Mouse (Mus musculus) forebrain, embryonic 10.5 days (tissue): ENCODE results near the gene Shisa5. TPM values are rescaled to one million over a fixed set of nuclear protein-coding genes. Genes with fewer than 3 reads are reported as not detected.

ENCODE experiments used
- DNase-seq: peaks from one replicate; pipeline ENCODE4 v3.0.0-alpha.2; 2017; ENCODE audit warnings: low spot score; ENCODE audit errors: extremely low spot score
- H3K27ac ChIP-seq: fragments of 300-500 bp; sonication (generic); 2 replicates; pipeline ENCODE4 v1.5.1; 2016; ENCODE audit warnings: mild to moderate bottlenecking
- H3K27me3 ChIP-seq: fragments of 300-500 bp; sonication (generic); 2 replicates; pipeline ENCODE4 v1.6.1; 2016; ENCODE audit warnings: mild to moderate bottlenecking; ENCODE audit not compliant: poor library complexity, severe bottlenecking
- H3K36me3 ChIP-seq: fragments of 300-500 bp; sonication (generic); replicated peaks from 2 replicates; pipeline ENCODE4 v1.6.1; 2016; ENCODE audit warnings: mild to moderate bottlenecking, moderate library complexity
- H3K4me1 ChIP-seq: fragments of 300-500 bp; sonication (generic); 2 replicates; pipeline ENCODE4 v1.6.1; 2016
- H3K4me3 ChIP-seq: fragments of 300-500 bp; sonication (generic); 2 replicates; pipeline ENCODE4 v1.5.1; 2016; ENCODE audit warnings: mild to moderate bottlenecking, moderate library complexity
- H3K9me3 ChIP-seq: fragments of 300-500 bp; sonication (generic); 2 replicates; pipeline ENCODE4 v1.6.1; 2016; ENCODE audit warnings: mild to moderate bottlenecking, moderate library complexity
- WGBS: fragments of 180-500 bp; shearing (Covaris S2); methylation state at CpG from one replicate; pipeline ENCODE4 v1.1.7; 2016; 5-methylcytosine and 5-hydroxymethylcytosine counted together
- polyA plus RNA-seq: library from polyadenylated mRNA; unstranded; fragments of >200 nt; fragmentation: Nextera tagmentation; extraction: Ambion mirVana; gene quantifications from 2 replicates; pipeline ENCODE4 v1.2.1, GENCODE M21; 2016

Shisa5 gene
- polyA plus RNA-seq, 1 experiment from 2014 or later, result 29.7 TPM

DNA sequence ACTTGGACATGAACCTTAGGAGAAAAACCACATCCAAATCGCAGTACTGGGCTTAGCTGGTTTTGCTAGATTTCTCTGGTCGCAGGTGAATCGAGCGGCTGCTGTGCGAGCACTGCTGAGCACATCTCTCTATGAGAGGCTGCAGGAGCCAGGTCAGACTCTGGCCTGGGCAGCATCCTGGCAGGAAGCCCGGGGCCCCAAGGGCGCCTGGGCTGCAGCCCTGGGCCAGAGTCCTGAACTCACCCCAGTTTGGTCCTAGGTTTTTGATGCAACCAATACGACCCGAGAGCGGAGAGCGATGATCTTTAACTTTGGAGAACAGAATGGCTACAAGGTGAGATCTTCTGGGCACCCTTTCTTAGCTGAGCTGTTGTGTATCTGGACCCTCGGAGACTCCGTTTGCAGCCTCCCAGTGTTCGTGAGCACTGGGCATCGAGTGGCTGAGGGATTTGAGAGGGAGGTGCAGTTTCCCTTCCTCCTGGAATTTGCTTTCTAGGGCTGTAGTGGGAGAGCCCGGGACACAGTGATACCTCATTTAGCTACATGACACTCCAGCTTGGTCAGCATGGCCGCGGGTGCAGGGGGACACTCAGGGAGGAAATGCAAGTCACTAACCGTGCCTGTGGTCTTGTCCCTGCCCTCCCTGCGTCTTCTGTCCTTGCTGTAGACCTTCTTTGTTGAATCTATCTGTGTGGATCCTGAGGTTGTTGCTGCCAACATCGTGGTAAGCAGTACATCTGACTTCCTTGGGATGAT, 31.2 kb upstream of the Shisa5 start:
- Histone ChIP-seq H3K27me3 (no peaks in the 10 kb centered on the region), H3K36me3 (peaks cover 2% of the 10 kb centered on the region; the same call in 1 of the 2 replicates), H3K27ac (peak overlapping the region; percentile 15; the same call in 1 of the 2 replicates), H3K4me3 (no peak overlapping the region), H3K9me3 (no peaks in the 10 kb centered on the region), H3K4me1 (peaks cover 16% of the 10 kb centered on the region)
- DNase-seq, result no peak
- WGBS, result 82% methylated on average over 21 of the region's 21 CpGs

DNA sequence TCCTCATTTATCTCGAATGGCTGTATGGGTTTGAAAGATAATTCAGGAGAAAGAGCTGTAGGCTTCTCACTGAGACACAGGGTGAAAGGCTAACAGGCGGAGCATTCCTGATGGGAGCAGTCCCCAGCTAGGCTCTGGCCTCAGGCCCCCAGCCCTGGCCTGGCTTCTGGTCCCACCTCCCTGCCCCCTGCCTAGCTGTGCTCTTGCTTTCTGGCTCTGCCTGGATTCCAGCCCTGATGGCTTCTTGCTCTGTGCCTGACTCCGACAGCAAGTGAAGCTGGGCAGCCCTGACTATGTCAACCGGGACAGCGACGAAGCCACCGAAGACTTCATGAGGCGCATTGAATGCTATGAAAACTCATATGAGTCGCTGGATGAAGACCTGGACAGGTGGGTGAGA, 30.3 kb upstream of the Shisa5 start:
- H3K4me3 ChIP-seq, result no peak overlapping the region
- H3K36me3 ChIP-seq, result peaks cover 2% of the 10 kb centered on the region; the same call in 1 of the 2 replicates
- peaks cover 16% of the 10 kb centered on the region for H3K4me1 ChIP-seq
- H3K9me3 ChIP-seq, result no peaks in the 10 kb centered on the region
- no peaks in the 10 kb centered on the region for H3K27me3 ChIP-seq
- no peak for DNase-seq
- peak overlapping the region; percentile 58 for H3K27ac ChIP-seq
- 80% methylated on average over 9 of the region's 9 CpGs for whole genome bisulfite sequencing

DNA sequence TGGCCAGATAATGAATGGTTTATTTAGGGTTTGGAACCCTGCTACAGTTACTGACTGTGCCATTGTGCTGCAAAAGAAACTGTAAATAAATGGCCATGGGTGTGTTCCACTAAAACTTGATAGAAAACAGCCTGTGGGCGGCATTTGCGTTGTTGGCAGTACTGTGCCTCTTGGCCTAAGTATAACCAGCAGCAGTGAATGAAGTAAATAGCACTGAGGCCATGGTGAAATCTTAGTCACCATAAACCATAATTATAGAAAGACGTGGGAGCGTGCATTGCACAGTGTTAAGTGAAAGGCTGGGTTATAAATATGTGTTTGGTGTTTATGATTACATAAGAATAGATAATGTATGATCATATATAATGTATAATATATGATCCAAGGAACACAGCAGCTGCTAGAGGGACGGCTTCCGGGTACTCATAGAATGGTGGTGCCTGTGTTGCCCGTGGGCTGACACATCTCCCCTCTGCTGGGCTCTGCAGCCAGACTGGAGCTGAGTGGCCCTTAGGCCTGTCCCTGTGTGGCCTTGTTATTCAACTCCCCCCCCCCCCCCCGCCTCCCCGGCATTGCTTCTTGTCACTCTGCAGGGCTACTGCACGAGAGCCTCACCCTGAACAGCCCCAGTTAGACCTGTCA, 29.2 kb upstream of the Shisa5 start:
- WGBS, result 73% methylated on average over 10 of the region's 10 CpGs
- Histone ChIP-seq H3K27me3 (no peaks in the 10 kb centered on the region), H3K9me3 (no peaks in the 10 kb centered on the region), H3K36me3 (peaks cover 2% of the 10 kb centered on the region; the same call in 1 of the 2 replicates), H3K4me3 (no peak overlapping the region), H3K27ac (no peak overlapping the region), H3K4me1 (peaks cover 16% of the 10 kb centered on the region)
- no peak for DNase-seq

DNA sequence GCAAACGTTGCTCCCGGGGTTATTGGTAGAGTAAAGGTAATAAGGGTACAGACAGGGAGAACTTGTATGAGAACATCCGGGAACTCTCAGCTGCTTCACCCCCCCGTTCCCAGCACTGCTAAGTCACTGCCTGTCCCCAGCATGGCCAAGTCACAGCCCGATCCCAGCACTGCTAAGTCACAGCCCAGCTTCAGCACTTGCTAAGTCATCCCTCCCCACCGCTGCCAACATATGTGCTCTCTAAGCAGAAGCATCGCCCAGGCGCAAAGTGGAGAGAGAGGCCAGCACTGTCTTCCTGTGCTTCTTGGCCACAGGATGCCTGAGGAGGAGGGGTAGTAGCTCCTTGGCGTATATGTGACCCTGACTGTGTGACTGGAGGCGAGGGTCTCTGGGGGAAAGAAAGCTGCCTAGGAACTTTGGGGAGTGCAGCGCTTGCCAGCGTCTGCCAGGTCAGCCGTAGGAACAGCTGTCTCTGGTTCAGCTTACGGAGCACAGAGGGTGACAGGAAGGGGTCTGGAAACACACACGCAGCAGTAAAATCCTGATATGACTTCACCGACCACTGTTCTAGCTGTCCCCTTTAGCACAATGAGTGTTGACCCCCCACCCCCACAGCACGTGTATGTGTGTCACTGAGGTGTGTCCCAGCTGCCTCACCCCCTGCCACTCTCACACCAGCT, 28.6 kb upstream of the Shisa5 start:
- Histone ChIP-seq H3K27me3 (no peaks in the 10 kb centered on the region), H3K27ac (no peak overlapping the region), H3K9me3 (no peaks in the 10 kb centered on the region), H3K36me3 (peaks cover 2% of the 10 kb centered on the region; the same call in 1 of the 2 replicates), H3K4me1 (peaks cover 16% of the 10 kb centered on the region), H3K4me3 (no peak overlapping the region)
- DNase-seq, result no peak
- 71% methylated on average over 17 of the region's 17 CpGs for WGBS

DNA sequence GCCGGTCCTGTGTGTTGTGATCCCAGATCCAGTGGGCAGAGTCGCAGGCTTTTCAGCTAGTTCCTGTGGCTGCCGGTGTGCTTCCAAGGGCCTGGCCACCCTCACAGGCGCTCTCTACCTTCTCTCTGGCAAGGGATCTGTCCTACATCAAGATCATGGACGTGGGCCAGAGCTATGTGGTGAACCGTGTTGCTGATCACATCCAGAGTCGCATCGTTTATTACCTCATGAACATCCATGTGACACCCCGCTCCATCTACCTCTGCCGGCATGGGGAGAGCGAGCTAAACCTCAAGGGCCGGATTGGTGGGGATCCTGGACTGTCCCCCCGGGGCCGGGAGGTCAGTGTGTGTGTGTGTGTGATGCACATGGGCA, 28.1 kb upstream of the Shisa5 start:
- Histone ChIP-seq H3K36me3 (peaks cover 2% of the 10 kb centered on the region; the same call in 1 of the 2 replicates), H3K9me3 (no peaks in the 10 kb centered on the region), H3K4me3 (no peak overlapping the region), H3K4me1 (peaks cover 16% of the 10 kb centered on the region), H3K27me3 (no peaks in the 10 kb centered on the region), H3K27ac (no peak overlapping the region)
- 91% methylated on average over 14 of the region's 14 CpGs for WGBS
- no peak for DNase-seq

DNA sequence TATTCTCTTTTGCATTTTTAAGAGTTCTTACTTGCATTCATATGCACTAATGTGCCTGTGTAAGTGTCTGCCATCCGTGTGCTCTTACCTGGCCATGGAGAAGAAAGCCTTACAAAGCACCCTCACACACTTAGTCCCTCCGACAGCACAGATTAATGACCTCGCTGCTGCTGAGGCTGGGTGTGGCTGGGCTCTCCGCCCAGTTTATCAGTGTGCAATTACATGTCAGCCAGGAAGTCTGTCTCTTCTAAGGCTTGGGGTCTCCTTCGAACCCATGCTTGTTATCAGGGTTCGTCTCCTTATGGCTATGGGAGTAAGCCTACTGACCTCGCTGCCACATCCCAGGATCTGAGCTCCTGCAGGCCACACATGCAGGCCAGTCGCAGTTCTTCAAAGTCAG, 23.0 kb upstream of the Shisa5 start:
- Histone ChIP-seq H3K4me1 (no peaks in the 10 kb centered on the region), H3K36me3 (no peaks in the 10 kb centered on the region), H3K27ac (no peak overlapping the region), H3K4me3 (no peak overlapping the region), H3K27me3 (no peaks in the 10 kb centered on the region), H3K9me3 (no peaks in the 10 kb centered on the region)
- WGBS, result 80% methylated on average over 8 of the region's 8 CpGs
- DNase-seq, result no peak

DNA sequence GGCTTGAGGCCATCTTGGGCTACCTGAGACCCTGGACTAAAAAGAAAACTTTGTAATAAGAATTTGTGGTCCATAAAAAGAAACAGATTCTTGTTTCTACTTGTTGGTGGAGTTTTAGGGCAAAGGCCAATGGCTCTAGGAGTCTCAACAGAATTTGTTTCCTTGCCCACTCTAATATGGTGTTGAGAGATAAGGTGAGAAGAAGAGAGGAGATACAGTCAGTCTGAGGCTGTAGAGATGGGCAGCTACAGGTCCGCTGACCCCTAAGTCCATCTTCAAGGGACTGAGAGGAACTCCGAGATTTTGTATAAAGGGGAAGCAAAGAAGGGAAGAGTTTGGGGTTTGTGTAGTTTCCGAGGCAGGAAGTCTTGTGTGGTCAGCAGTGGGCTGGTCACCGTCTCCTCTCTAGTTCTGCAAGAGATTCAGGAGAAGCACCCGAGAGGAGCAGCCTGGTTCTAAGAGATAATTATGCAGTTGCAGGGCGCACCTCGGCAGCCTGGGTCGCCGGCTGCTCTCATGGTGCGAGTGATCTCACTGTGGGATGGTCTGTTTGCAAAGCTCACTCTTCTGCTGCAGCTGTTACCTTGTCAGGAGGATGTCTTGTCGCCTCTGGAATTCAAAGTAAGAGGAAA, 21.3 kb upstream of the Shisa5 start:
- Histone ChIP-seq H3K27me3 (no peaks in the 10 kb centered on the region), H3K27ac (no peak overlapping the region), H3K4me1 (no peaks in the 10 kb centered on the region), H3K4me3 (no peak overlapping the region), H3K36me3 (no peaks in the 10 kb centered on the region), H3K9me3 (no peaks in the 10 kb centered on the region)
- WGBS, result 78% methylated on average over 11 of the region's 11 CpGs
- DNase-seq, result no peak

DNA sequence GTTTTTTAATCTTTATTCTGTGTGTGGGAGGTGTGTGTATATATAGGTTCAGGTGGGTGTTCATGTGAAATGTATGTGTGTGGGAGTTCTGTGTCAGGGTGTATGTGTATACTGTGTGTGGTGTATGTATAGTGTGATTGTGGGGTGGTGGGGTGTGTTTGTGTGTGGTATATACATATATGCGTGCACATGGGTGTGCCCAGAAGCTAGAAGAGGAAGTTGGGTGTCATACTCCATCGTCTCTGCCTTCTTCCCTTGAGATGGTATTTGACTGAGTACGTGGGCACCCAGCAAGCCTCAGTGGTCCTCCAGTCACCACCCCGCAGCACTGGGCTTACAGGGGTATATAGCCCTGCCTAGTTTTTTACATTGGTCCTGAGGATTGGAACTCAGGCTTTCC, 16.9 kb upstream of the Shisa5 start:
- WGBS, result 88% methylated on average over 4 of the region's 4 CpGs
- Histone ChIP-seq H3K27me3 (no peaks in the 10 kb centered on the region), H3K27ac (no peak overlapping the region), H3K4me3 (no peak overlapping the region), H3K4me1 (no peaks in the 10 kb centered on the region), H3K36me3 (no peaks in the 10 kb centered on the region), H3K9me3 (no peaks in the 10 kb centered on the region)
- DNase-seq, result no peak

DNA sequence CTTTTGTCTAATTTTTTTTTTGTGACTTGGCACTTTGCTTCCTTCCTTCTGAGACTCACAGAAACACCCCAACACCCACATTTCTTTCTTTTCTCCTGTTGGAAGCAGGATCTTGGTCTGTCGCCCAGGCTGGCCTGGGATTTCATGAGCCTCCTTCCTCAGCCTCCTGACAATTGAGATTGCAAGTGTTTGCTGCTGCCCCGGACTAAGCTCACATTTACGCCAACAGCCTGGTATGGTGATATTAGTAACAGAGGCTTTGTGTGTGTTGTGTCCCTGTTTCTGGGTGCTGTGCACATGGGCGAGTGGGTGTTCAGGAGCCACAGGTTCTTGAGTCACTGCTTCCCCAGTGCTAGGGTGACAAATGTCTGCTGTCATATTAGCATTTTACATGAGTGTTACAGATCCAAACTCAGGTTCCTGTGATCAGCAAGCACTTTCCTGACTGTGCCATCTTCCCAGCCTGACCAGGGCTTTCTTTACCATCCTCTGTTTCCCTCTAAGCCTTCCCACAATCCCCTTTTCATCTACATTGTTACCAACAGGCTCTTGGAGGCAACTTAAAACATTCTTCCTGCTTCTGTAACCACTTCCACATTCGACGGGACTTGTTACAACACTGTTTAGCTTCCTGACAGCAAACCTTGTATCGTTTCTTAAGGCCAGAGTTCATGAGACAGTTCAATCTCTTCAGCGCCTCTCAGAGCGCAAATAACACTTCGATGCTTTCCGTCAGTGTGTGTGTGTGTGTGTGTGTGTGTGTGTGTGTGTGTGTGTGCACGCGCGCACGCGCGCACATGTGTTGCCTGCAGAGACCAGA, 15.3 kb upstream of the Shisa5 start:
- no peaks in the 10 kb centered on the region for H3K9me3 ChIP-seq
- H3K4me1 ChIP-seq, result no peaks in the 10 kb centered on the region
- no peak for DNase-seq
- WGBS, result 95% methylated on average over 17 of the region's 17 CpGs
- no peaks in the 10 kb centered on the region for H3K27me3 ChIP-seq
- H3K27ac ChIP-seq, result no peak overlapping the region
- no peaks in the 10 kb centered on the region for H3K36me3 ChIP-seq
- H3K4me3 ChIP-seq, result no peak overlapping the region

DNA sequence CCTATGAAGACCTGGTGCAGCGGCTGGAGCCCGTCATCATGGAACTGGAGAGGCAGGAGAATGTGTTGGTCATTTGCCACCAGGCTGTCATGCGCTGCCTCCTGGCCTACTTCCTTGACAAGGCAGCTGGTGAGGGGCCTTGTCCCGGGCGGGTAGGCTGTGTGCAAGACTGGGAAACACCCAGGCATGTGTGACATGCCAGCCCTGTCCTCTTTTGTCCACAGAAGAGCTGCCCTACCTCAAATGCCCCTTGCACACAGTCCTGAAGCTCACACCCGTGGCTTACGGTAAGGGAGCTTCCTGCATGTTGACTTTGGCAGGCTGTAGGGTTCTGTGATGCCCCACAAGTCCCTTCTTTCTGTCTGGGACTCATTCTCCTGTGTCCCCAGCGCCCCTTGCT, 10.8 kb upstream of the Shisa5 start:
- Histone ChIP-seq H3K27me3 (no peaks in the 10 kb centered on the region), H3K27ac (no peak overlapping the region)
- WGBS, result 89% methylated on average over 8 of the region's 8 CpGs

DNA sequence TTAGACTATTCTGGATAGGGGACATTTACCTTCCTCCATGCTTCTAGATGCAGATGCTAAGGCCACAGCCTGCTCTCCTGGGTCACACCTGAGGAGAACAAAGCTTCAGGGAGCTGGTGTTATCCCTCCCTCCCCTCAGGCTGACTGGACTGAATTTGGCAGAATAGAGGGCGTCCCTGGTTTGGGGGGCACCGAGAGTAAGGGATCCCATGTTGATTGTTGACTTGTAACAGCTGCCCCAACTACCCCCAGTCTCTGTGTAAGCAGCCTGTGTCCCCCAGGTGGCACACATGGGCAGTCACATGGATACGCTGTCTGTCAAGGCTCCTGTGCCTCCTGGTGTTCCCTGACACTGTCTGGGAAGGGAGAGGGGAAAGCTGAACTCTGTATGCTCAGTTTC, 9.9 kb upstream of the Shisa5 start:
- H3K27me3 ChIP-seq, result no peaks in the 10 kb centered on the region
- H3K9me3 ChIP-seq, result no peaks in the 10 kb centered on the region
- no peak overlapping the region for H3K27ac ChIP-seq
- 84% methylated on average over 3 of the region's 3 CpGs for WGBS
- no peak for DNase-seq
- no peaks in the 10 kb centered on the region for H3K4me1 ChIP-seq
- H3K4me3 ChIP-seq, result no peak overlapping the region
- H3K36me3 ChIP-seq, result no peaks in the 10 kb centered on the region; the same call in 1 of the 2 replicates

More for the DNA sequence above, 10.8 kb upstream of the Shisa5 start:
- Histone ChIP-seq H3K9me3 (no peaks in the 10 kb centered on the region), H3K4me1 (no peaks in the 10 kb centered on the region), H3K4me3 (no peak overlapping the region), H3K36me3 (no peaks in the 10 kb centered on the region; the same call in 1 of the 2 replicates)
- DNase-seq, result no peak

DNA sequence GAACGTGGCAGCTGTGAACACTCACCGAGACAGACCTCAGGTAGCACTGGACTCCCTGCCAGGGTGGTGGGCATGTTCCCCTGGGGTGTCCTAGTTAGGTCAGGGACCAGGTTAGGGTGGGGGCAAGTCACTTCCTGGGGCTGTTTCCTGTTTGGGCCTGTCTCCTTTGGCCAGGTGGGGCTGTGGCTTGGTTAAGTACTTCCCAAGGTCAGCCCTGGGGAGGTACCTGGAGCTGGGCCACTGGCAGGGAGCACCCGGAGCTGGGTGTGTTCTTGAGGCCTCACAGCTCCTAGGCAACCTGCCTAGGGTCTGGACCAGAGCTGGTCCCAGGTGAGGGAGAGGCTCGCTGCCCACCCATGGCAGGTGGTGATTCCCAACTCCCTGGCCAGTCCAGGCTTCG, 9.4 kb upstream of the Shisa5 start:
- Histone ChIP-seq H3K9me3 (no peaks in the 10 kb centered on the region), H3K27ac (no peak overlapping the region), H3K4me3 (no peak overlapping the region), H3K36me3 (no peaks in the 10 kb centered on the region; the same call in 1 of the 2 replicates), H3K27me3 (no peaks in the 10 kb centered on the region), H3K4me1 (no peaks in the 10 kb centered on the region)
- DNase-seq, result no peak
- WGBS, result 82% methylated on average over 5 of the region's 5 CpGs
